Mouse (Mus musculus) liver, embryonic 14.5 days (tissue): ENCODE results near the gene 2810021J22Rik.
A peak's percentile ranks its signal among the peaks of the same experiment; 100 is the strongest.

Experiments
- CTCF ChIP-seq: IDR thresholded peaks from 2 replicates; pipeline ENCODE4 v1.5.1; 2016; ENCODE audit warnings: antibody characterized with exemption, low read depth, control low read depth
- EP300 ChIP-seq: IDR thresholded peaks from 2 replicates; pipeline ENCODE4 v1.6.1; 2016; ENCODE audit warnings: antibody characterized with exemption, low read depth

- peak; percentile 80 for TF ChIP-seq CTCF
- peak; percentile 31; the same call in 1 of the 2 replicates for TF ChIP-seq EP300
Observed at GRCm38 (mm10) chr11:58914461-58915028, 47.5 kb downstream of the 2810021J22Rik start.
